Mouse (Mus musculus) C2C12 (cell line): ENCODE data around the gene Nelfb.

Experiments
- CEBPB ChIP-seq: IDR thresholded peaks from one replicate; pipeline ENCODE4 v1.6.1; 2011; ENCODE audit warnings: low read depth, mild to moderate bottlenecking, control low read depth, moderate library complexity
- CTCF ChIP-seq: IDR thresholded peaks from one replicate; pipeline ENCODE4 v1.5.1; 2011; ENCODE audit not compliant: control insufficient read depth, insufficient read depth, insufficient read length
- FOSL1 ChIP-seq: IDR thresholded peaks from one replicate; pipeline ENCODE4 v1.8.0; 2011; ENCODE audit warnings: mild to moderate bottlenecking, low read length; ENCODE audit not compliant: poor library complexity, insufficient read depth, severe bottlenecking
- MAX ChIP-seq: IDR thresholded peaks from one replicate; pipeline ENCODE4 v1.6.1; 2011; ENCODE audit warnings: mild to moderate bottlenecking, control low read depth

- TF ChIP-seq FOSL1, result no peak
- TF ChIP-seq MAX, result no peak
- TF ChIP-seq CTCF, result no peak
- TF ChIP-seq CEBPB, result no peak
These were observed 18.3 kb upstream of the Nelfb start for GRCm38 (mm10) chr2:25229582-25229981.
